Mouse (Mus musculus): Measurements from ENCODE around the gene Slc48a1. TPM values are rescaled to one million over a fixed set of nuclear protein-coding genes. Genes with fewer than 3 reads are reported as not detected.

Slc48a1 gene
- total RNA-seq, 2 experiments from 2014 or later = 58.7 to 59.2 TPM

Other genes with a start within 250 kb of the Slc48a1 start
- gene Rpap3, start 72.7 kb upstream of the Slc48a1 start, total RNA-seq (2021) = 10 to 100 TPM; 16.0 to 19.7 TPM
- gene Endou, start 47.2 kb upstream of the Slc48a1 start, total RNA-seq (2021) = 1 to 10 TPM; 3.5 to 4.6 TPM
- 10 to 100 TPM; 32.7 to 33.4 TPM for gene Rapgef3, start 10.5 kb upstream of the Slc48a1 start, total RNA-seq (2021)
- 10 to 100 TPM; 51.6 to 52.0 TPM for gene Hdac7, start 66.0 kb downstream of the Slc48a1 start, total RNA-seq (2021)
- 1 to 10 TPM; 2.8 to 3.0 TPM for gene Vdr, start 132.1 kb downstream of the Slc48a1 start, total RNA-seq (2021)
- gene Tmem106c, start 185.7 kb downstream of the Slc48a1 start, total RNA-seq (2021) = 10 to 100 TPM; 20.5 to 20.6 TPM
- gene Col2a1, start 226.2 kb downstream of the Slc48a1 start, total RNA-seq (2021) = 1 to 10 TPM; 1.1 to 1.3 TPM

Data from heart, postnatal 4 days (tissue).